In the genomic region with DNA sequence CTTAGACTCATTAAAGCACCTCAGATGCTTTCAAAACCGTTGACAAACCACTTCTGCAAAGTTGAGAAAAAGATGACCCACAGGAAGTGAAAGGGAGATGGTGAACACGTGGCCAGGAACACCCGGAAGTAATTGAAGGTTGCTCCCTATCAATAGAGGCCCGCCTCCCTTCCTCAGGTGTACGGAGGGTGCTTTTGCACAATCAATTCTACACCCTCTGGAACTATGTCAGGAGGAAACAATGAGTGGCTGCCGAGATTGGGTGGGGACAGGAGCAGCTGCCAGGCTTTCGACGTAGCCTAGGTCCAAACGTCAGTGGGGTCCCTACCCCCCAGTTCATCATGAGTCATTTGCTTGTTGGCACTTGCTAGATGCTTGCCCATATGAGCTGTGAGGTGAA, we compare ENCODE assay signal across 15 mouse cellular contexts.
"Had no signal": no experiment of that assay in that cellular context is flagged by ENCODE, and none has a peak within 500 bp of the region (broad histone marks: within the 10 kb centered on the region; RNA-seq: fewer than 3 reads in every experiment).

No protein-coding gene starts in this region.

- ATAC-seq: liver, postnatal 0 days; midbrain, embryonic 15.5 days had no signal

- H3K27ac ChIP-seq: layer of hippocampus, adult 2 months; limb, embryonic 12.5 days; liver, embryonic 13.5 days; lung, embryonic 15.5 days; midbrain, embryonic 15.5 days; neural tube, embryonic 13.5 days had no signal

- H3K4me1 ChIP-seq: midbrain, embryonic 15.5 days; neural tube, embryonic 13.5 days had no signal

- H3K27me3 ChIP-seq: limb, embryonic 12.5 days; liver, embryonic 13.5 days; lung, embryonic 15.5 days; megakaryocyte, embryonic 14.5 days; midbrain, embryonic 15.5 days; neural tube, embryonic 13.5 days had no signal

- DNase-seq: kidney, adult 11 months; kidney, postnatal 10 days; kidney, postnatal 4 days; liver; liver, embryonic 13.5 days; liver, postnatal 0 days; lung, postnatal 36 days; right cerebral cortex, postnatal 25 days; thymus, postnatal 4 days had no signal

- H3K4me3 ChIP-seq: layer of hippocampus, adult 2 months; limb, embryonic 12.5 days; liver, embryonic 13.5 days; lung, embryonic 15.5 days; megakaryocyte, embryonic 14.5 days; midbrain, embryonic 15.5 days; neural tube, embryonic 13.5 days had no signal

- H3K36me3 ChIP-seq: lung, embryonic 15.5 days had no signal
